Mouse (Mus musculus): ENCODE data around the gene Pex12. TPM values are rescaled to one million over a fixed set of nuclear protein-coding genes. Genes with fewer than 3 reads are reported as not detected.

Gene Pex12
- polyA plus RNA-seq, 1 experiment from 2014 or later = 20.1 TPM

DNA sequence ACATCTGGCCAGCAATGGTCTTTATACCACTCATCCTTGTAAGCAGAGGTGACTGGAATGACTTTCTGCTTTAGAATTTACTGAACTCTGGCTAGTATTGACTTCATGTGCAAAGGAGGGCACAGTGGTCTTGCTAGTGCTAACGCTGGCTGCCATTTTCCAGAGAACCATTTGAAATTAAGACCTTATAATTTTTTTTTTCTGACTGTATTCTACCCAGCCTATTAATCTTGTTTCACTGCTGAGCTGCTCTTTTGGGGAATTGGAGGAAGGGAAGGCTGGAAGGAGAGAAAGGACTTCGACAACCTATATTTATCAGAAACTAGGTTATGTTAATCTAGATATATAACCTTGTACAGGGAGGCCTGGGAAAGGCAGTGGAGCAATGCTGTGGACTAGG, 2.1 kb upstream of the Pex12 start:
- ATAC-seq (ENCODE audit: low FRiP score) (no peak), DNase-seq (ENCODE audit: low spot score, missing footprints) (peak; percentile 80)
- H3K36me3 ChIP-seq (ENCODE audit: control insufficient read depth, insufficient read depth, low read length) = 0 out of 2 replicates have a peak, but pooled peaks cover 3% of the 10 kb centered on the region
- no peak overlapping the region for H3K4me2 ChIP-seq
- peaks cover 9% of the 10 kb centered on the region for H3K4me1 ChIP-seq (ENCODE audit: control insufficient read depth, insufficient read depth, low read length)
- WGBS = 93% methylated on average over 2 of the region's 2 CpGs
- H3K9me3 ChIP-seq (ENCODE audit: control insufficient read depth, low read length) = no peaks in the 10 kb centered on the region
- peak overlapping the region; percentile 12; the same call in 1 of the 2 replicates for H3K9ac ChIP-seq (ENCODE audit: low read length)
- H3K27me3 ChIP-seq (ENCODE audit: control insufficient read depth, insufficient read depth, low read length) = no peaks in the 10 kb centered on the region
- no peak overlapping the region for H3K4me3 ChIP-seq (ENCODE audit: low read depth, low read length)
- H3K27ac ChIP-seq (ENCODE audit: low read depth, low read length) = no peak overlapping the region

DNA sequence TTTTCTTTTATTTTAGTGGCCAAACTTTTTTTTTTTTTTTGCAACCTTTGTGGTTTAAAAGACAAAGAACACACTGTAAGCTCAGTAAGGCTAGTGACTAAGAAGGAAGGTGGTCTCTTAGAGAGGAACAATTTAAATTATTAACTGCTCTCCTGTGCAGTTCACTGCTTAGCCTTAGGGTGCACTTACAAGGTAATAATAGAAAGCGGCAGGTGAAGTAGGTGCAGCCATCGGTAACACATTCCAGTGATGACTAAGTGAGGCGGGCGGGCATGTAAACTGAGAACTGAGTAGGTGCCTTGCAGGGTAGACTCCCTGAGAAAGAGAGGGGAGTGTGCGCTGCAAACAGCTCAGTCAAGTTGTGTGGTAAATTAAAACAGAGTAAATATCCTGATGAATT, 1.4 kb upstream of the Pex12 start:
- no peak overlapping the region for H3K27ac ChIP-seq (ENCODE audit: low read depth, low read length)

DNA sequence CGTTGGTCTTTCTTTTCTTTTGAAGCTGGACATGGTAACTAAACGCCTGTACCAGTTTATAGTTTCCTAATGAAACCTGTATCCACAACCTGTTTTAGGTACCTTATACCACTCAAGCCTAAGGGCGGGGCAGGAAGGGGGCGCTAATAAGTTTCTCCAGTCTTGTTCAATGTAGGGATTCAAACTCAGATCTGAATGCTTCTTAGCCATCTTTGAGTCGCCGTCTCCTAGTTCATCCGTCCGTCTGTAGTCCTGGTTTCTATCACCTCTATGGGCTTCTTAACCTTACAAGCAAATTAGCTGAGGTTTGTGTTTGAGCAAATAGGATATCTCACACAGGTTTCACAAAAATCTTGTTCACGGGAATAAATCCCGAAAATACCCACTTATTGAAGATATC, 262 bp downstream of the Pex12 start:
- no peaks in the 10 kb centered on the region for H3K36me3 ChIP-seq (ENCODE audit: control insufficient read depth, insufficient read depth, low read length)
- H3K9me3 ChIP-seq (ENCODE audit: control insufficient read depth, low read length) = no peaks in the 10 kb centered on the region
- H3K4me3 ChIP-seq (ENCODE audit: low read depth, low read length) = peak overlapping the region; percentile 91
- DNase-seq (ENCODE audit: low spot score, missing footprints) (no peak), ATAC-seq (ENCODE audit: low FRiP score) (peak; percentile 3; the same call in 1 of the 2 replicates)
- WGBS = 10% methylated on average over 10 of the region's 10 CpGs
- H3K4me2 ChIP-seq = peak overlapping the region; percentile 64
- no peaks in the 10 kb centered on the region for H3K27me3 ChIP-seq (ENCODE audit: control insufficient read depth, insufficient read depth, low read length)
- peaks cover 20% of the 10 kb centered on the region for H3K4me1 ChIP-seq (ENCODE audit: control insufficient read depth, insufficient read depth, low read length)
- H3K9ac ChIP-seq (ENCODE audit: low read length) = peak overlapping the region; percentile 80
- H3K27ac ChIP-seq (ENCODE audit: low read depth, low read length) = peak overlapping the region; percentile 31; the same call in 1 of the 2 replicates

More for the DNA sequence above, 1.4 kb upstream of the Pex12 start:
- no peaks in the 10 kb centered on the region for H3K27me3 ChIP-seq (ENCODE audit: control insufficient read depth, insufficient read depth, low read length)
- WGBS = 82% methylated on average over 5 of the region's 5 CpGs
- H3K4me3 ChIP-seq (ENCODE audit: low read depth, low read length) = peak overlapping the region; percentile 91; the same call in 1 of the 2 replicates
- DNase-seq (ENCODE audit: low spot score, missing footprints) = peak; percentile 77
- ATAC-seq (ENCODE audit: low FRiP score) = no peak
- peak overlapping the region; percentile 47 for H3K9ac ChIP-seq (ENCODE audit: low read length)
- H3K9me3 ChIP-seq (ENCODE audit: control insufficient read depth, low read length) = no peaks in the 10 kb centered on the region
- H3K36me3 ChIP-seq (ENCODE audit: control insufficient read depth, insufficient read depth, low read length) = 0 out of 2 replicates have a peak, but pooled peaks cover 3% of the 10 kb centered on the region
- peaks cover 9% of the 10 kb centered on the region for H3K4me1 ChIP-seq (ENCODE audit: control insufficient read depth, insufficient read depth, low read length)
- H3K4me2 ChIP-seq = peak overlapping the region; percentile 64

DNA sequence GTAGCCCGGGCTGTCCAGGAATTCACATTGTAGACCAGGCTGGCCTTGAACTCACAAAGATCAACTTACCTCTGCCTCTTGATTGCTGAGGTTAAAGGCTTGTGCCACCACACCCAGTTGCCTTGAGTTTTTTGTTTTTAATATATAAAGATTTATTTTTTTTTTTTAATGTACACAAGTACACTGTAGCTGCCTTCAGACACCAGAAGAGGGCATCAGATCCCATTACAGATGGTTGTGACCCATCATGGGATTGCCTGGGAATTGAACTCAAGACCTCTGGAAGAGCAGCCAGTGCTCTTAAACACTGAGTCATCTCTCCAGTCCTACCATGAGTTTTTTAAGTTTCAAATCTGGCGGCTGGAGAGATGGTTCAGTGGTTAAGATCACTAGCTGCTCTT, 955 bp downstream of the Pex12 start:
- Histone ChIP-seq H3K4me3 (ENCODE audit: low read depth, low read length) (no peak overlapping the region), H3K9ac (ENCODE audit: low read length) (no peak overlapping the region), H3K4me1 (ENCODE audit: control insufficient read depth, insufficient read depth, low read length) (peaks cover 20% of the 10 kb centered on the region), H3K4me2 (no peak overlapping the region), H3K27me3 (ENCODE audit: control insufficient read depth, insufficient read depth, low read length) (no peaks in the 10 kb centered on the region), H3K27ac (ENCODE audit: low read depth, low read length) (no peak overlapping the region), H3K9me3 (ENCODE audit: control insufficient read depth, low read length) (no peaks in the 10 kb centered on the region), H3K36me3 (ENCODE audit: control insufficient read depth, insufficient read depth, low read length) (no peaks in the 10 kb centered on the region)
- DNase-seq (ENCODE audit: low spot score, missing footprints) (peak; percentile 74), ATAC-seq (ENCODE audit: low FRiP score) (no peak)
- 60% methylated on average over 2 of the region's 2 CpGs for whole genome bisulfite sequencing

DNA sequence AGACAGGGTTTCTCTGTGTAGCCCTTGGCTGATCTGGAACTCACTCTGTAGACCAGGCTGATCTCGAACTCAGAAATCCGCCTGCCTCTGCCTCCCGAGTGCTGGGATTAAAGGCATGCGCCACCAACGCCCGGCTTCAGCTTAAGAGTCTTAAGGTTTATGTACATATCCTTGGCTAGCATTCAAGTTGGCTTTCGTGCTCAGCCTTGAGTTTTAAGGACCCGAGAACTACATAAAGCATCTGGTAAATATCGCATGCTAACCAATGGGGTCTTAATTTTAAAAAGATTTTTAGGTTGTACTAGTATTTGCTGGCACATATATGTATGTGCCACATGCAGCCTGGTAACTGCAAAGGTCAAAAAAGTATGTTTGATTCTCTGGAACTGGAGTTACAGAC, 2.7 kb downstream of the Pex12 start:
- H3K27me3 ChIP-seq (ENCODE audit: control insufficient read depth, insufficient read depth, low read length) = no peaks in the 10 kb centered on the region
- ATAC-seq (ENCODE audit: low FRiP score) (no peak), DNase-seq (ENCODE audit: low spot score, missing footprints) (no peak)
- no peaks in the 10 kb centered on the region for H3K36me3 ChIP-seq (ENCODE audit: control insufficient read depth, insufficient read depth, low read length)
- no peaks in the 10 kb centered on the region for H3K9me3 ChIP-seq (ENCODE audit: control insufficient read depth, low read length)
- no peak overlapping the region for H3K9ac ChIP-seq (ENCODE audit: low read length)
- no peak overlapping the region for H3K4me2 ChIP-seq
- WGBS = 92% methylated on average over 9 of the region's 9 CpGs
- peaks cover 20% of the 10 kb centered on the region for H3K4me1 ChIP-seq (ENCODE audit: control insufficient read depth, insufficient read depth, low read length)
- H3K27ac ChIP-seq (ENCODE audit: low read depth, low read length) = no peak overlapping the region
- no peak overlapping the region for H3K4me3 ChIP-seq (ENCODE audit: low read depth, low read length)

DNA sequence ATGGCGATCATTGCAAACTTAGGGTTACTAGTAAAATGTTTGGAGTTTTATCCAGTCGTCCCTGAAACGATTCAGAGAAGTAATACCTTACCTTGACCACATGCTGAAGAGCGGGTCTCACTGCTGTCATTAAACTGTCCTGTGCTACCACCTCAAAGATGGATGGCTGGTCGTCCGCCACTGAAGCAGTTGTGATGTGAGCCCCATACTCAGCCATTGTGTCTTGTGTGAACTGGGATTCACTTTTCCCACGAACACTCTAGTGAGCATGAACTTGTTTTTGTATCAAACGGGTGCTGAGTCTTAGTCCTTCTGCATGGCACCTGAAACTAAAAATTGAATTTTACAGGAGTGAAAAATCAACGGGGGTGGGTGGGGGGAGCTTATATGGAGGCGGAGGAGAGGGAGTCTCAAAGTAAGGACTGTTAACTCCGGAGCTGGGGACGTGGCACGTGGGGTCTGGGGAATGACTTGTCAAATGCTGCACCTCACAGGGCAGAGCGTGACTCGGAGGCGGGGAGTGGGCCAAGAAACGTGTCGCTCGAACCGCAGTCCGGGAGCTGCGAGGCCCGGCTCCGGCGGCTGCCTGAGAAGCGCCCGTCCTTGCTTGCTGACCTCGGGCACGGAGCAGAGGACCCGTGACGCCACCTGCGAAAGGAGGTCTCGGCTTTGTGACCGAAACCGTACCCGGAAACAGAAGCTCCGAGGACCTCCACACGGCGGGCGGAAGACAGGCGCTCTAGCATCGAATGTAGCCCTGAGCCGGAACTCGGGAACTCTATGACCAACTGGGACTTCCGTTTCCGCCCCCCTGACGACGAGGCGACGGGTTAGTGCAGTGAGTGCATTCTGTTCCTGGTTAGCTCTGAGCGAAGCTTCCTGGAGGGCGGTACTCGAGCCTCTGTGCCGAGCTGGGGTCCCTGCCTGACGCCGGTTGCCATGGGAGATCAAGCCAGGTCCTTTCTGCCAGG, 3.9 kb downstream of the Pex12 start, which contains the start of gene Ap2b1:
Gene Ap2b1, plus strand, starts transcription at position 800 of the 971 bp plus-strand sequence.
- H3K9me3 ChIP-seq (ENCODE audit: control insufficient read depth, low read length) = no peaks in the 10 kb centered on the region
- H3K27ac ChIP-seq (ENCODE audit: low read depth, low read length) = peak within 1 kb of the TSS; percentile 70
- DNase-seq (ENCODE audit: low spot score, missing footprints) (peak; percentile 98), ATAC-seq (ENCODE audit: low FRiP score) (peak; percentile 93)
- H3K4me2 ChIP-seq = peak within 1 kb of the TSS; percentile 85
- peak within 1 kb of the TSS; percentile 72 for H3K4me3 ChIP-seq (ENCODE audit: low read depth, low read length)
- WGBS = 3% methylated on average over 56 of the region's 56 CpGs
- peaks cover 14% of the 10 kb centered on the region for H3K4me1 ChIP-seq (ENCODE audit: control insufficient read depth, insufficient read depth, low read length)
- no peaks in the 10 kb centered on the region for H3K27me3 ChIP-seq (ENCODE audit: control insufficient read depth, insufficient read depth, low read length)
- H3K36me3 ChIP-seq (ENCODE audit: control insufficient read depth, insufficient read depth, low read length) = no peaks in the 10 kb centered on the region
- peak within 1 kb of the TSS; percentile 83 for H3K9ac ChIP-seq (ENCODE audit: low read length)

DNA sequence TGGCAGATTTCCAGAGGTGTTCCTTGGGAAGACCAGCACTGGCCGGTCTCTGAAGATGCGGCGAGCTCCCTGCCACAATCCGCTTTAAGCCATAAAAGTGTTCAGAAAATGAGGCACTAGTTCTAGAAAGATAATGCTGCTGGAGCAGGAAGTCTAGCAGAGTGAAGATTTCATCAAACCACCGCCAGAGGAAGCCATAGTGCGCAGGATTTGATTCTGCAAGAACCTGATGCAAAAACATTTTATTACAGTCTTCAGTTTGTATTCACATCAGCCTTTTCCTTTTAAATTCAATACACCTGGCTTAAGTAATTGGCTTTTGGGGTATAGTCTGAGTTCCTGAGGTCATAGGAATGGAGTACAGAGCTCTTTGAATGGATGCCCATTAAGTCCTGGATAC, 4.6 kb downstream of the Pex12 start:
- Histone ChIP-seq H3K27ac (ENCODE audit: low read depth, low read length) (no peak overlapping the region), H3K9ac (ENCODE audit: low read length) (peak overlapping the region; percentile 83), H3K4me1 (ENCODE audit: control insufficient read depth, insufficient read depth, low read length) (peaks cover 17% of the 10 kb centered on the region), H3K4me2 (peak overlapping the region; percentile 85), H3K36me3 (ENCODE audit: control insufficient read depth, insufficient read depth, low read length) (no peaks in the 10 kb centered on the region), H3K9me3 (ENCODE audit: control insufficient read depth, low read length) (no peaks in the 10 kb centered on the region), H3K4me3 (ENCODE audit: low read depth, low read length) (peak overlapping the region; percentile 72; the same call in 1 of the 2 replicates), H3K27me3 (ENCODE audit: control insufficient read depth, insufficient read depth, low read length) (no peaks in the 10 kb centered on the region)
- DNase-seq (ENCODE audit: low spot score, missing footprints) = no peak
- 80% methylated on average over 6 of the region's 6 CpGs for WGBS
- ATAC-seq (ENCODE audit: low FRiP score) = no peak

DNA sequence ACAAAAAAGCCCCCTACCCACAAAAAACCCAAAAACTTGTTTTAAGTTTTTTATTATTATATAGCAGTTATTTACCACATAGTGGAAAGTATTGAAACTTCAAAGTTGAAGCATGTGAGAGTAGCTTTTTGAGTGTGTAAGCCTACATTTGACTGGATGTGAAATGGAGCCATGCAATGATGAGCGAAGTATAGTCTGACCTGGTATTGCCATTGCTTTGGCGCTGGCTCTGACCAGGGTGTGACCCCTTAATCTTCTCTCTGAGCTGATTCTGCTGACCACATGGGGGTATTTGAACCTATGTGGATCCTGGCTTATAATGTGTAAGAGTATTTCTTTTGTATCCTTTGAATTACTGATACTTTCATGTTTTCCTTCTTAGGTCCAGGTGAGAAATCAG, 8.3 kb downstream of the Pex12 start:
- Histone ChIP-seq H3K4me2 (no peak overlapping the region), H3K27me3 (ENCODE audit: control insufficient read depth, insufficient read depth, low read length) (no peaks in the 10 kb centered on the region), H3K4me3 (ENCODE audit: low read depth, low read length) (no peak overlapping the region), H3K9ac (ENCODE audit: low read length) (no peak overlapping the region), H3K36me3 (ENCODE audit: control insufficient read depth, insufficient read depth, low read length) (no peaks in the 10 kb centered on the region), H3K4me1 (ENCODE audit: control insufficient read depth, insufficient read depth, low read length) (peaks cover 22% of the 10 kb centered on the region), H3K9me3 (ENCODE audit: control insufficient read depth, low read length) (no peaks in the 10 kb centered on the region), H3K27ac (ENCODE audit: low read depth, low read length) (no peak overlapping the region)
- 78% methylated on average over 2 of the region's 2 CpGs for WGBS
- no peak for DNase-seq (ENCODE audit: low spot score, missing footprints)
- ATAC-seq (ENCODE audit: low FRiP score) = no peak

DNA sequence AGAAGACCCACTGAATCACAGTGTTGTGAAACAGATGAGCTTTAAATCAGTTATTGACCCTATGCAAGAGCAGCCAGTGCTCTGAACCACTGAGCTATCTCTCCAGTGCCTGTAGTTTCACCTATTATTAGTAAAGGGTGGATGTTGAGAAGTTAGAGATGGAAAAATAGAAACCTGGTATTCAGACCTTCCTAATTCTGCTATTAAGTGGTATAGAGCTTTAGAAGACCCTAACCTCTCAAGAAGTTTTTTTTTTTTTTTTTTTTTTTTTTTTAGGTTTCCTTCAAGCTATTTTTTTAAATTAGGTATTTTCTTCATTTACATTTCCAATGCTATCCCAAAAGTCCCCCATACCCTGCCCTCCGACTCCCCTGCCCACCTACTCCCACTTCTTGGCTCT, 9.2 kb downstream of the Pex12 start:
- Histone ChIP-seq H3K36me3 (ENCODE audit: control insufficient read depth, insufficient read depth, low read length) (no peaks in the 10 kb centered on the region), H3K27ac (ENCODE audit: low read depth, low read length) (no peak overlapping the region), H3K4me1 (ENCODE audit: control insufficient read depth, insufficient read depth, low read length) (peaks cover 21% of the 10 kb centered on the region), H3K9me3 (ENCODE audit: control insufficient read depth, low read length) (no peaks in the 10 kb centered on the region), H3K27me3 (ENCODE audit: control insufficient read depth, insufficient read depth, low read length) (no peaks in the 10 kb centered on the region), H3K9ac (ENCODE audit: low read length) (peak overlapping the region; percentile 88), H3K4me2 (peak overlapping the region; percentile 92), H3K4me3 (ENCODE audit: low read depth, low read length) (peak overlapping the region; percentile 71)
- ATAC-seq (ENCODE audit: low FRiP score) (no peak), DNase-seq (ENCODE audit: low spot score, missing footprints) (no peak)
- WGBS = 92% methylated on average over 1 of the region's 1 CpGs

All from midbrain, embryonic 11.5 days (tissue).